Mouse (Mus musculus) cortical plate, adult 2 months (tissue): ENCODE measurements around the gene Gramd1b. TPM values are rescaled to one million over a fixed set of nuclear protein-coding genes. Genes with fewer than 3 reads are reported as not detected.

Experiments
- H3K27ac ChIP-seq: fragments of 200-500 bp; 2 replicates; pipeline ENCODE4 v1.5.1; 2012; ENCODE audit warnings: low read length, control low read depth, inconsistent platforms; ENCODE audit not compliant: insufficient read depth
- H3K4me1 ChIP-seq: fragments of 200-500 bp; 2 replicates; pipeline ENCODE4 v1.6.1; 2011; ENCODE audit warnings: low read length; ENCODE audit not compliant: control insufficient read depth, insufficient read depth
- H3K4me3 ChIP-seq: fragments of 200-500 bp; 2 replicates; pipeline ENCODE4 v1.5.1; 2011; ENCODE audit warnings: mild to moderate bottlenecking, low read length, control low read depth; ENCODE audit not compliant: insufficient read depth
- CTCF ChIP-seq: fragments of 200-500 bp; IDR thresholded peaks from 2 replicates; pipeline ENCODE4 v1.5.1; 2011; ENCODE audit warnings: mild to moderate bottlenecking, control low read depth, low read length; ENCODE audit not compliant: insufficient read depth; ENCODE audit errors: extremely low read depth
- POLR2A ChIP-seq: fragments of 200-500 bp; IDR thresholded peaks from 2 replicates; pipeline ENCODE4 v1.6.1; 2011; ENCODE audit warnings: mild to moderate bottlenecking, low read length, control low read depth; ENCODE audit not compliant: insufficient read depth; ENCODE audit errors: extremely low read depth
- polyA plus RNA-seq: library from polyadenylated mRNA; depleted of rRNA; stranded (reverse); fragments of >200 nt; gene quantifications from 2 replicates; pipeline ENCODE4 v1.2.3, GENCODE M21; 2012

Gramd1b gene
- polyA plus RNA-seq, 1 experiment, result 133 TPM

DNA sequence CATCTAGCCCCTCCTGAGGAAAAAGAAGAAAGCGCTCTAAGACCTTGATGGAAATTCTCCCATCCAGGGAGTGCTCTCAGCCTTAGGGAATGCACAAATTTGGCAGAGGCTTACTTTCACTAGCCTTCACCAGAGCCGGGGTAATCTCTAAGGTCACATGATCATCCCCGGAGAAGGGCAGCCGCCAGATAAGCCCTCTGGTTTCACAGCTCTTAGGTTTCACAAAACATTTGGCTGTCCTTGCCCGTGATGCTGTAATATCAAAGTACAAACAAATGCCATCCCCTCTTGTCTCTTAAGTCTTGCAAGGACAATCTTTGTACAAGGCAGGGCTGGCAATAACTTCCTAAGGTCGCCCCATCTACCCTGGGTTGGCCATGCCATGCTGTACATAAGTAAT is 70.4 kb downstream of the Gramd1b start:
- TF ChIP-seq CTCF (no peak), POLR2A (no peak)
- Histone ChIP-seq H3K4me3 (no peak overlapping the region), H3K4me1 (no peaks in the 10 kb centered on the region), H3K27ac (no peak overlapping the region)

DNA sequence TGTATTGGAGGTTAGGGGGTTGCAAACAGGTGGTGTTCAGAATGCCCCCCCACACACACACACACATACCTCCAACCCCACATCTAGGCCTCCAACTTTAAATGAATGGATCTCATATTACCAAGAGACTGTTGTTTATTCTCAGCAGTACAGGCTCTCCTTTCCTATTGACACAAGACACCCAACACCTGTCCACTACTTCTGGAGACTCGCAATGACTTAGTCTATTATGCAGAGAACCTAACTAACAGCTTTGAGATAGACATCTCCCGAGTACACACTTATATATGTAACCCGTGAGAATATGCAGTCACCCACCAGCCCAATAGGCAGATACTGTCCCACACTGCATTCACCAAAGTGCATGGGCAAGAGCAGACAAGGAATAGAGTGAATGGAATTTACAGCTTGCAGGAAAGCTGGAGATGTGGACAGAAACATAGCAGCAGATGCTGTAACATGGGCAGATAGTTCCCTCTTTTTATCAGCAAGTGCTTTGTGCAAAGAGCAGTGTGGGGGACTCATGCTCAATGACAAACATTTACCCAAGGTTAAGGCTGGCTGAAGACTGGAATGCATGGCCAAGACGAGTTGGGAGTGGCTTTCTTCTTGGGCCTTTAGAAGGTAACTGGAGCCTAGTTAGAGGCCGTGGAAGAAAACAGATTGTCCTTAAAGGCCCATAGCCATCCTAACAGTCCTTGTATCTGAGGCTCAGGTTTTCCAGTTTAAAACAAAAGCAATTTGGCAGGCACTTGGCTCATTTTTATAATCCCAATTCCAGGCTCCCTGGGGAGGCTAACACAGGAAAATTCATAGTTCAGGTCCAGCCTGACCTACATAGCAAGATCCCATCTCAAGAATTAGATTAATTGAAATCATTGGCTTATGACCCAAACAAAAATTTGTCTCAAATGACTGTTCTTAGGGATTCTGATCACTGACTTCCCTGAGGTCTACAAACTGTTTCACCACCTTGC is 71.6 kb downstream of the Gramd1b start:
- TF ChIP-seq POLR2A (no peak), CTCF (no peak)
- no peak overlapping the region for H3K27ac ChIP-seq
- no peak overlapping the region for H3K4me3 ChIP-seq
- H3K4me1 ChIP-seq, result no peaks in the 10 kb centered on the region

DNA sequence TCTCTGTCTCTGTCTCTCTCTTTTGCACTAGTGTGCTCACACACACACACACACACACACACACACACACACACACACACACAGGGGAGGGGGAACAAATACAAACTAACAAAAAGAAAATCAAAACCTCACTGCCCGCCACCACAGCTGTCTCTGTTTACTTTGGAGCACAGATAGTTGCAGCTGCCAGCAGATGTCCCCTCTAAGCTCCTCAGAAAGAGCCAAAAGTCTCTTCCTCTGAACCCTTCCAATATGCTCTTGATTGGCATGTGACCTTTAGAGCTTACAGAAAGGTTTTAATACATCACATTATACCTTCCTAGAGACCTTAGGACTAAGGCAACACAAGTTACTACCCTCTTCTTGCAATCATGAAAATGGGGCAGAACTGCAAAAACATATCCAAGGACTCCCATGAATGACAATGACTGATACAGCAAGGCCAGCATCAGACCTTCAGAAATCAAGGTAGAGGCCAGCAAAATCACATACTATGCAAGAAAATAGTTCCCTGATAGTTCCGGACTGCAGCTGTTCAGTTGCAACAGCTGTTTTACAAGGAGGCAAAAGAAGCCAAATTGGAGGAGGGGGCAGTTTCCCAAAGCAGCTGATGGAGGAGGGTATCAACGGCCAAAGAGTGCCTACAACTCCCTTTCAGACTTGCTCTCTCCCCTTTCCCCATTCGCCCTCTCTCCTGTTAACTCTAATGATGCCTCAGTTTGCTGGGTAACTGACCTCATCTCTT is 72.5 kb downstream of the Gramd1b start:
- no peak overlapping the region for H3K4me3 ChIP-seq
- TF ChIP-seq POLR2A (no peak), CTCF (no peak)
- H3K27ac ChIP-seq, result no peak overlapping the region
- no peaks in the 10 kb centered on the region; the same call in 1 of the 2 replicates for H3K4me1 ChIP-seq

DNA sequence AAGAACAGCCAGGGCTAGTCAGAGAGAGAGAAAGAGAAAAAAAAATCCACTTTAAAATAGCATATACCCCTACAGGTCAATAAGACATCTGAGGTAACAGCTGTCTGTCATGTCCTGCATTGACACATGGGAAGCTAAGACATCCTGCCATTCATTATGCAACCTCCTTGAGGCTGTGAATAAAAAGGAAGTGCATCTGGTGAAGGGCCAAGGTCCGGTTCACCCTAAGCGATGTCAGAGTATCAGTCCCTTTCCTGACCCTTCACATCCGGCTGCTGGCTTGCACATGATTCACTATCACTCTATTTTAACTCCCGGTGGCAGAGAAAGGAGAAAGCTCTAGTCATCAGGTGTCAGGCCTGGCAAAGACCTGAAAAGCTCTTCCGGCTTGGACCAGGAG is 73.7 kb downstream of the Gramd1b start:
- no peak for TF ChIP-seq POLR2A
- no peak for TF ChIP-seq CTCF
- Histone ChIP-seq H3K27ac (no peak overlapping the region), H3K4me3 (no peak overlapping the region), H3K4me1 (no peaks in the 10 kb centered on the region; the same call in 1 of the 2 replicates)

DNA sequence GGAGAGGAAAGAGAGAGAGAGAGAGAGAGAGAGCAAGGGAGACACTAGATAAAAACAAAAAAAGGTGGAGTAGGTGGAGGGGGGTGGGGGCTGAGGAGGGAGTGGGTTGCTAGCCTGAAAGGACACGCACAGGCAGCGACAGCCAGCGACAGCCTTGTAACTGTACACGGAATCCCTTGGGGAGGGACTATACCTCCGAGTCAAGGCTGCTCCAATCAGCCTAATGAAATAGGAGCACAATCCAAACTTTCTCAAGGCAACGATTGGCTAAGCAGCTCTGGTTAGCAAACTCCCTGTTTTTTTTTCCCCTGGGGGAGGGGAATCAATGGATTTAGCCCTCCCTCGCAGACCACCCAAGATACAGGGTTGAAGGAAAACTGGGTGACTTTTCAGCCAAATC is 75.0 kb downstream of the Gramd1b start:
- peak overlapping the region; percentile 43 for H3K4me3 ChIP-seq
- no peaks in the 10 kb centered on the region; the same call in none of the 2 replicates for H3K4me1 ChIP-seq
- peak; percentile 29; the same call in 1 of the 2 replicates for TF ChIP-seq POLR2A
- no peak for TF ChIP-seq CTCF
- no peak overlapping the region for H3K27ac ChIP-seq

DNA sequence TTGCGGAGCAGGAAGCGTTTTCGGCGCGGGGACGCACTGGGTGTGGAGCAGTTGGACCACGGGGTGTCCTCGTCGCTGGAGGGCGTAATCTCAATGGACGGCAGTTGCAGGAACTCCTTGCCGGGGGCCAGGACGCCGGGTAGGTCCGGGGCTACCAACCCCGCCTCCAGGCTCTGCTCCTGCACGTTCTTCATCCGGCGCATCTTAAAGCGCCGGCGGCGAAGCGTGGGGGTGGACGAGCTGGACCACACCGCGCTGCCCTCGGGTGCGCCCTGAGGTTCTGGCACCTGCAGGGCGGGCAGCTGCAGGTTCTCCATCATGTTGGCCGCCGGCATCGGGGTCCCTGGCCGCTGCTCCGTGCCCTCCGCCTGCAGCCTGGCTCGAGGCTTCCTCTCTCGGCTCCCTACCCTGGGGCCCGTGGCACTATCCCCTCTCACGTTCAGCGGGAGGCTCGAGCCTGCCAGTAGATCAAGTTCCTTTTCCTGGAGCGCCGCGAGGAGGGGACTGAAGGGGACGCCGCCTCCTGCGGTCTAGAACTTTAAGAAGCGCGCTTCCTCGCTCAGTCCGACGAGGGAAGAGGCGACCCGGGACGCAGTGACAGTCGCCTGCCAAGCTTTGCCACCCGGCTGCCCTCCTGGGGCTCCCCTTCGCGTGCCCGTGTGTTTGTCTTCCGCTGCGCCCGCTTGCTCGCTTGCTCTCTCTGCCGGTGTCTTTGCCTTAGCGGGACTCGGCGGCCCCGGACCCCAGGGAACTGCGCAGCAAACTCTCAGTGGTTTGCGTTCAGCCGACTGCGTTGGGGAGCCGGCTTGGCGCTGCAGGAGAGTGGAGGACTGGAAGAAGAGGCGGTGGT is 75.6 kb downstream of the Gramd1b start:
- Histone ChIP-seq H3K4me3 (peak overlapping the region; percentile 43), H3K27ac (no peak overlapping the region), H3K4me1 (peaks cover 4% of the 10 kb centered on the region)
- TF ChIP-seq POLR2A (no peak), CTCF (no peak)

DNA sequence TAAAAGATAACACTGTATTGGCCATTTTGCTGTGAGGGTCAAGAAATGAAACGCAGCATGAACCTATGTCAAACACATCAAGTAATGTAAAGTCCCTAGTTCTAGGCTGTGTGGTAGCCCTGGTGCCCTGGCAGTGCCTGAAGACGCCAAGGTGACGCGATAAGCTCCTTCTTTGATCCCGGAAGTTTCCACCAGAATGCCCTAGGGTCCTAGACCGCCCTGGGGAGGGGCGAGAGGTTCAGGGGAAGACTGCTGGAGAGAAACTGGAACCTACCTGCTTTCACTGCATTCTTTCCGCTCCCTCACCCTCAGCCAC is 76.2 kb downstream of the Gramd1b start:
- Histone ChIP-seq H3K4me1 (peaks cover 7% of the 10 kb centered on the region), H3K27ac (no peak overlapping the region), H3K4me3 (peak overlapping the region; percentile 43)
- TF ChIP-seq POLR2A (no peak), CTCF (no peak)

DNA sequence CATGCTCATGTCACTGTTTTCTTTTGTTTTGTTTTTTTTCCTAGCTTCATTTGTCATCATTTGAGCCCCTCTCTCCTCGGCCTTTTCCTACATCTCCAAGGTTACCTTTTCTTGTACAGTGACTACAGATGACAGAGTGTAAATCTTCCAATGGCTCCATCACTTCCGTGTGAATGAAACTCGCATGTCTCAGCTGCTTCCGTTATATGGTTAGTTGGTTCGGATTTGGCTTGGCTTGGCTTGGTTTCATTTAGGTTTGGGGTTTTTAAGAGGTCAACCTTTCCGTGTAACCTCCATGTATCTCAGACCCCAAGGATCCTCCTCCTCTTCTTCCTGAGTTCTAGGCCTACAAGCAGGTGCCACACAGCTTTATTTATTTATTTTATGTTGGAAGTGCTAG is 77.3 kb downstream of the Gramd1b start:
- Histone ChIP-seq H3K4me3 (no peak overlapping the region), H3K27ac (no peak overlapping the region), H3K4me1 (peaks cover 9% of the 10 kb centered on the region)
- no peak for TF ChIP-seq POLR2A
- TF ChIP-seq CTCF, result no peak

DNA sequence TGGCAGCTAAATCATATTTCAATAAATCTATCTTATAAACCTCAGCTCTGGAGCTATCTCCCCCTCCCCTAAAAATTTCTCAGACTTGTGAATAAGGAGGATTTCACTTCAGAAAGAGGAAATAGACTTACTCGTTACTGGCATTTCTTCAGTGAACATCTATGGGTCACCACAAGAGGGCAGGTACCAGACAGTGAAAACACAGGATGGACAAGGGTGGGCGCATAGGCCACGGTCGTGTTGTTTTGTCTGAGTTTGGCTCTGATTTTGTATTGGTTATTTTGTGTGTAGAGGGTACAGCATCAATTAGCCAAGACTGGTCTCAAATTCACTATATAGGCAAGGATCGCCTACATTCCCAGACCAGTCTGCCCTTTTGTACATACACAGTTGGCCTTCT is 79.0 kb downstream of the Gramd1b start:
- no peak overlapping the region for H3K4me3 ChIP-seq
- no peak overlapping the region for H3K27ac ChIP-seq
- TF ChIP-seq POLR2A (no peak), CTCF (no peak)
- peaks cover 9% of the 10 kb centered on the region for H3K4me1 ChIP-seq
